Mouse (Mus musculus): ENCODE data around the gene Col23a1. TPM values are rescaled to one million over a fixed set of nuclear protein-coding genes. Genes with fewer than 3 reads are reported as not detected.
A peak's percentile ranks its signal among the peaks of the same experiment; 100 is the strongest.

Col23a1 gene
- total and polyA plus RNA-seq, 2 experiments from 2014 or later = 3.2 to 12.6 TPM

DNA sequence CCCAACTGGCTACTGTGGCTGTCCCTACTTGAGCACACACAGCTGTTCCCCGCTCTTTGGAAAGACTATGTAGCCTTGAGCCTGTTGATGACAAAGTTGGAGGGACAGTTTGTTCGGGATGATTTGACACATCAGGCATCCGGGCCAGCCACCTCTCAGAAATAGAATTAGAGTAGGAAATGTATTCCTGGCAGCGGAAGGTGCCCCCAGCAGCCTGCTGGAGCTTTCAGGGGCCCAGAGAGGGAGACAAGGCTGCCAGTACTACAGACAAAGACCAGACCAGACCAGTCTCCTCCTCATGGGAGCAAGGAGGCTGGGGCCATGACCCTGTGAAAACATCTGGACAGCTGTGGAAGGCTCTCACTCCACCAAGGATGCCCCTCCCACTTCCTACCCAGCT lies 53.6 kb downstream of the Col23a1 start:
- H3K9ac ChIP-seq = no peak overlapping the region
- DNase-seq (no peak), ATAC-seq (no peak)
- TF ChIP-seq CTCF (IDR thresholded peaks at IDR 0.05; ENCODE audit: low read depth) = no peak
- H3K36me3 ChIP-seq (ENCODE audit: insufficient read depth) = no peaks in the 10 kb centered on the region
- H3K4me2 ChIP-seq (ENCODE audit: low read depth) = no peak overlapping the region
- WGBS = 79% methylated on average over 4 of the region's 4 CpGs
- H3K27me3 ChIP-seq (ENCODE audit: insufficient read depth, low read length) = no peaks in the 10 kb centered on the region
- peak overlapping the region; percentile 21; the same call in 1 of the 2 replicates for H3K27ac ChIP-seq (ENCODE audit: low read depth, low read length)
- 0 out of 2 replicates have a peak, but pooled peaks cover 7% of the 10 kb centered on the region for H3K4me1 ChIP-seq (ENCODE audit: insufficient read depth)
- H3K9me3 ChIP-seq (ENCODE audit: low read length) = no peaks in the 10 kb centered on the region
- H3K4me3 ChIP-seq (ENCODE audit: low read depth, low read length) = no peak overlapping the region

DNA sequence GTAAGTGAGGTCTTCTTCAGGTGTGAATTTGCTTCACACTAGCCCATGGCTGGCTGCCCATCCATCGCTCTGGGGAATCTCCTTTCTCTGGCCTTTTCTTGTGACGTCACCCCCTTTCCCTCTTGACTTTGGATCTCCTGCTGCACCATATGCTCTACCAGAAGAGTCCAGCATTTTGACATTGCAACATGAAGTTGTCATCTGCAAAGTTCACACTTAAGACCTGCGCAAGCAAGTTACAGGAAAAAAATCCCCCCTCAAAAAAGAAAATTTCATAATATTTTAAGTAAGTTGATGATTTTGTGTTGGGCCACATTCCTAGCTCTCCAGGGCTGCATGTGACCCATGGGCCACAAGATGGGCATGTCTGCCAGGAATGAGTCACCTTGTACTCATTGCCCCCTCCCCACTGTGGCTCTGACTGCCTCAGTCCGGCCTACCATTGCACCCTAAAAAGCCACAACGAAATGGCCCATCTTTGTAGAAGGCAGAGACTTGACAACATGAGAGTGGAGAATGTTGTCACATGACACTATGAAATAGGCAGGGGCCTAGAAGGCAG lies 54.1 kb downstream of the Col23a1 start:
- WGBS = 84% methylated on average over 5 of the region's 5 CpGs
- H3K9ac ChIP-seq = no peak overlapping the region
- TF ChIP-seq CTCF (IDR thresholded peaks at IDR 0.05; ENCODE audit: low read depth) = no peak
- DNase-seq (no peak), ATAC-seq (no peak)
- H3K4me1 ChIP-seq (ENCODE audit: insufficient read depth) = 0 out of 2 replicates have a peak, but pooled peaks cover 7% of the 10 kb centered on the region
- no peak overlapping the region for H3K4me2 ChIP-seq (ENCODE audit: low read depth)
- H3K4me3 ChIP-seq (ENCODE audit: low read depth, low read length) = no peak overlapping the region
- no peak overlapping the region for H3K27ac ChIP-seq (ENCODE audit: low read depth, low read length)
- no peaks in the 10 kb centered on the region for H3K9me3 ChIP-seq (ENCODE audit: low read length)
- no peaks in the 10 kb centered on the region for H3K36me3 ChIP-seq (ENCODE audit: insufficient read depth)
- H3K27me3 ChIP-seq (ENCODE audit: insufficient read depth, low read length) = no peaks in the 10 kb centered on the region

DNA sequence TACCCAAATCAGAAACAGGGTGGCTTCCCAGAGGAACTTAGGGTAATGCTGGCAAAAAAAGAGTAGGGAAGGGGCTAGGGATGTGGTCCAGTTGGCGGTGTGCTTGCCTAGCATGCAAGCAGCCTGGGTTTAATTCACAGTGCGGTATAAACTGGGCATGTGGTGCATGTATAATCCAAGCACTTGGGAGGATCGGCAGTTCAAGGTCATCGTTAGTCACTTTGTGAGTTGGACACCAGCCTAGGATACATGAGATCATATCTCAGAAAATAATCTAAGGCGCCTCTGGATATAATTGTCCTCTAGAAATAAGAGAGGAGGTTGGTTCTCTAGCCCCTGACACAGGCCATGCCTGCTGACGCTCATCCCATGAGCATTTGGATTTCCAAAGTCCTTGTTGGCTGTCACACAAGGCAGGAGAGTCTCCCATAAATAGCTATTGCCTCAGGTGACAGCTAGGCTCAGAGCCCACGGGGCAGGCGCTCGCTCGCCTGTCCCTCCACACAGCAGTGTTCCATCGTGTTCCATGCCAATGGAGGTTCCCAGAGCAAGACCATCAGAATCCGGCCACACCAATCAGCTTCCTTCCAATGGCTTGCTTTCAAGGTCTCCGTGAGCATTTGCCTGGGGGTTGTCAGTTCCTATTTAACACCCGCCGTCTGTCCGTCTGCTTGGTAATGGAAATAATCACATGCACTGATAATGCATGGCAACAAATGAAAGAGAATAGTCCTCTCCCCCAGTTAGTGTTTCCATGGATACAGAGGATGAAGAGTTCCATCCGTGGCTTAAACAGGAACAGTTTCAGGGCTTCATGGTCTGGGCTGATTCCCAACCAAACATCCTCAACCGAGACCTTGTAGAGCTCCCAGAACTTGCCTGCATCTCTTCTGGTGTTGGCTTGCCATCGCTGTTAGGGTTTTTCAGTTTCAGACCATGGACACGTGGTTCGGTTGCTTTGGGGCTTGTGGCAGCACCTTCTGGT lies 56.1 kb downstream of the Col23a1 start:
- 72% methylated on average over 21 of the region's 21 CpGs for WGBS
- H3K27me3 ChIP-seq (ENCODE audit: insufficient read depth, low read length) = no peaks in the 10 kb centered on the region

GRCm38 (mm10) chr11:51347756-51348155 lies 58.0 kb downstream of the Col23a1 start:
- 79% methylated on average over 2 of the region's 2 CpGs for WGBS
- no peak overlapping the region for H3K4me3 ChIP-seq (ENCODE audit: low read depth, low read length)
- no peak overlapping the region for H3K9ac ChIP-seq
- H3K36me3 ChIP-seq (ENCODE audit: insufficient read depth) = no peaks in the 10 kb centered on the region
- no peak for TF ChIP-seq CTCF (IDR thresholded peaks at IDR 0.05; ENCODE audit: low read depth)
- 0 out of 2 replicates have a peak, but pooled peaks cover 7% of the 10 kb centered on the region for H3K4me1 ChIP-seq (ENCODE audit: insufficient read depth)
- no peak overlapping the region for H3K4me2 ChIP-seq (ENCODE audit: low read depth)
- ATAC-seq = no peak
- H3K27ac ChIP-seq (ENCODE audit: low read depth, low read length) = no peak overlapping the region
- DNase-seq = no peak
- H3K9me3 ChIP-seq (ENCODE audit: low read length) = no peaks in the 10 kb centered on the region
- H3K27me3 ChIP-seq (ENCODE audit: insufficient read depth, low read length) = no peaks in the 10 kb centered on the region

More for the DNA sequence above, 56.1 kb downstream of the Col23a1 start:
- H3K9me3 ChIP-seq (ENCODE audit: low read length) = no peaks in the 10 kb centered on the region
- no peak overlapping the region for H3K4me3 ChIP-seq (ENCODE audit: low read depth, low read length)
- H3K9ac ChIP-seq = no peak overlapping the region
- TF ChIP-seq CTCF (IDR thresholded peaks at IDR 0.05; ENCODE audit: low read depth) = no peak
- no peak for ATAC-seq
- no peak overlapping the region for H3K27ac ChIP-seq (ENCODE audit: low read depth, low read length)
- 0 out of 2 replicates have a peak, but pooled peaks cover 7% of the 10 kb centered on the region for H3K4me1 ChIP-seq (ENCODE audit: insufficient read depth)
- no peak overlapping the region for H3K4me2 ChIP-seq (ENCODE audit: low read depth)
- H3K36me3 ChIP-seq (ENCODE audit: insufficient read depth) = no peaks in the 10 kb centered on the region
- no peak for DNase-seq

GRCm38 (mm10) chr11:51349665-51350064 lies 59.9 kb downstream of the Col23a1 start:
- Histone ChIP-seq H3K4me1 (ENCODE audit: insufficient read depth) (no peaks in the 10 kb centered on the region), H3K4me3 (ENCODE audit: low read depth, low read length) (no peak overlapping the region), H3K9ac (no peak overlapping the region), H3K4me2 (ENCODE audit: low read depth) (no peak overlapping the region), H3K36me3 (ENCODE audit: insufficient read depth) (no peaks in the 10 kb centered on the region), H3K27ac (ENCODE audit: low read depth, low read length) (no peak overlapping the region), H3K9me3 (ENCODE audit: low read length) (no peaks in the 10 kb centered on the region), H3K27me3 (ENCODE audit: insufficient read depth, low read length) (no peaks in the 10 kb centered on the region)
- DNase-seq (no peak), ATAC-seq (peak; percentile 34; the same call in 1 of the 2 replicates)
- TF ChIP-seq CTCF (IDR thresholded peaks at IDR 0.05; ENCODE audit: low read depth) = no peak

DNA sequence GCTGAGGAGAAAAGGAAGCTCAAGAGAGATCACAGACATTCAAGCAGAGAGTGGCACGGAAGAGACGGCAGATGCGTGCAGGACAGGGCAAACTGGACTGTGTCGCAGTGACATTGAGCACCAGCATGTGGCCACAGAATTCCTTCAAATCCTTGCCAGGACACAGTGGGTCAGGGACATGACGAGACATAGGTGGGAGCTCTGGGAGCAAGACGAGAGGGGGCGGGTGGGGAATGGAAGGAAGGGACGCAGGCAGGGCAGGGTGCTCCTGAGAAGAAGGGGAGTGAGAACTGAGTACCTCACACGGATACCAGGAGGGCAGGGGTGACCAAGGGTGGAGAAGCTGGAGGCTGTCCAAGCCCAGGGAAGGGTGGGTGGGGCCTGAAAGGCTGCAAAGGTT lies 61.4 kb downstream of the Col23a1 start:
- no peaks in the 10 kb centered on the region for H3K36me3 ChIP-seq (ENCODE audit: insufficient read depth)
- H3K9me3 ChIP-seq (ENCODE audit: low read length) = no peaks in the 10 kb centered on the region
- no peaks in the 10 kb centered on the region for H3K4me1 ChIP-seq (ENCODE audit: insufficient read depth)
- H3K27ac ChIP-seq (ENCODE audit: low read depth, low read length) = no peak overlapping the region
- no peak for ATAC-seq
- no peak for TF ChIP-seq CTCF (IDR thresholded peaks at IDR 0.05; ENCODE audit: low read depth)
- 79% methylated on average over 9 of the region's 9 CpGs for WGBS
- H3K27me3 ChIP-seq (ENCODE audit: insufficient read depth, low read length) = no peaks in the 10 kb centered on the region
- no peak overlapping the region for H3K4me3 ChIP-seq (ENCODE audit: low read depth, low read length)
- H3K9ac ChIP-seq = no peak overlapping the region
- DNase-seq = no peak
- H3K4me2 ChIP-seq (ENCODE audit: low read depth) = no peak overlapping the region

DNA sequence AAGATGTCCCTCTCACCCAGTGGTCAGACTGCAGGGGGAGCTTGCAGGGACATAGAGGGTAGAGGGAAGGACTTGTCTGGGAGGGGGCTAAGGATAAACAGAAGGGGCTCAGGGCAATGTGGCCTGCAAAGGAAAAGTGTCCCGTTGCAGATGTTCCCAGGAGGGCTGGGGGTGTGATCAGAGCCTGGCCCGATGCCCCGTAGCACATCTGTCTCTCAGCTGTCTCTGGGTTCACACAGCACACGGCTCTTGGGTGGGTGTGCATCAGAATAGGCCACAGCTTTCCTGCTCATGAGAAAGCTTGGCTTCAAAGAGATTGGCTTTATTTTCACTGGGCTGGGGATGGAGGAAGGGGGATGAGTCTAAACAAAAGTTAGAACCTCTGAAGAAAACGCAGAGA lies 62.1 kb downstream of the Col23a1 start:
- Histone ChIP-seq H3K4me1 (ENCODE audit: insufficient read depth) (no peaks in the 10 kb centered on the region), H3K27me3 (ENCODE audit: insufficient read depth, low read length) (no peaks in the 10 kb centered on the region), H3K9me3 (ENCODE audit: low read length) (no peaks in the 10 kb centered on the region), H3K4me3 (ENCODE audit: low read depth, low read length) (no peak overlapping the region), H3K9ac (no peak overlapping the region), H3K36me3 (ENCODE audit: insufficient read depth) (no peaks in the 10 kb centered on the region), H3K4me2 (ENCODE audit: low read depth) (no peak overlapping the region), H3K27ac (ENCODE audit: low read depth, low read length) (no peak overlapping the region)
- WGBS = 73% methylated on average over 5 of the region's 5 CpGs
- DNase-seq = no peak
- TF ChIP-seq CTCF (IDR thresholded peaks at IDR 0.05; ENCODE audit: low read depth) = no peak
- ATAC-seq = no peak

Measured in forebrain, postnatal 0 days (tissue).